Comparison of ENCODE assay signal across 19 mouse cellular contexts in the genomic region with DNA sequence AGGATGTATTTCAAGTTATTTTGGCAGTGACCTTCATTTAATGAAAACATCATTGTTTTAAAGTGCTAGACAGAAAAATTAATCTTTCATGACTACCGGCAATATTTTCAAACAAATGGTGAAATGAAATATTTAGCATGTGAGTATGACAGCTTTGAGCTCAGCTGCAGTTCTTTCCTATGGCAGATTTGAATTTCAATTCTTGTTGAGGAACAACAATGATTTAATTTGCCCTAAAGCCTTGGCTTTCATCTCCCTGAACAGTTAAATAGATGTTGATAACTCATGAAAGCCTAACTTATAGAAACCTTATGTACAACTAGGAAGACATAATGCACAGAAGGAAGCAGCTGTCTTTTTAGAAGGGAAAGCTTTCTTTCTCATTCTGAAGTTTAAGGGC.
"Had no signal": no experiment of that assay in that cellular context is flagged by ENCODE, and none has a peak within 500 bp of the region (broad histone marks: within the 10 kb centered on the region; RNA-seq: fewer than 3 reads in every experiment).

No protein-coding gene starts in this region.

- H3K4me2 ChIP-seq: limb, embryonic 13.5 days; liver, embryonic 12.5 days; liver, embryonic 15.5 days; lung, embryonic 15.5 days; midbrain, embryonic 11.5 days; midbrain, embryonic 15.5 days; neural tube, embryonic 12.5 days; neural tube, embryonic 15.5 days had no signal

- H3K4me3 ChIP-seq: limb, embryonic 10.5 days; limb, embryonic 13.5 days; liver, embryonic 12.5 days; liver, embryonic 15.5 days; lung, embryonic 15.5 days; megakaryocyte, embryonic 14.5 days; midbrain, embryonic 15.5 days; neural tube, embryonic 12.5 days; neural tube, embryonic 15.5 days had no signal

- H3K27ac ChIP-seq: limb, embryonic 10.5 days; limb, embryonic 13.5 days; liver, embryonic 12.5 days; liver, embryonic 15.5 days; lung, embryonic 15.5 days; midbrain, embryonic 15.5 days; neural tube, embryonic 12.5 days; neural tube, embryonic 15.5 days had no signal

- ATAC-seq: liver, embryonic 12.5 days; midbrain, embryonic 15.5 days had no signal

- H3K36me3 ChIP-seq: limb, embryonic 10.5 days; limb, embryonic 13.5 days; liver, embryonic 12.5 days; liver, embryonic 15.5 days; lung, embryonic 15.5 days; midbrain, embryonic 15.5 days; neural tube, embryonic 12.5 days; neural tube, embryonic 15.5 days had no signal

- H3K9me3 ChIP-seq: limb, embryonic 10.5 days; limb, embryonic 13.5 days; liver, embryonic 12.5 days; liver, embryonic 15.5 days; lung, embryonic 15.5 days; megakaryocyte, embryonic 14.5 days; midbrain, embryonic 15.5 days; neural tube, embryonic 12.5 days; neural tube, embryonic 15.5 days had no signal

- H3K27me3 ChIP-seq: limb, embryonic 13.5 days; liver, embryonic 12.5 days; liver, embryonic 15.5 days; lung, embryonic 15.5 days; megakaryocyte, embryonic 14.5 days; midbrain, embryonic 15.5 days; neural tube, embryonic 12.5 days; neural tube, embryonic 15.5 days had no signal

- H3K4me1 ChIP-seq: limb, embryonic 10.5 days; limb, embryonic 13.5 days; liver, embryonic 12.5 days; liver, embryonic 15.5 days; lung, embryonic 15.5 days; megakaryocyte, embryonic 14.5 days; midbrain, embryonic 15.5 days; neural tube, embryonic 12.5 days; neural tube, embryonic 15.5 days had no signal

- DNase-seq: kidney, adult 9 months; kidney, postnatal 14 days; kidney, postnatal 4 days; liver; lung, adult 18-20 months; lung, postnatal 10 days; lung, postnatal 36 days; thymus, adult 18-20 months; thymus, postnatal 36 days had no signal

- H3K9ac ChIP-seq: limb, embryonic 13.5 days; liver, embryonic 12.5 days; liver, embryonic 15.5 days; lung, embryonic 15.5 days; midbrain, embryonic 15.5 days; neural tube, embryonic 12.5 days; neural tube, embryonic 15.5 days had no signal
